Mouse (Mus musculus) cortical plate, adult 2 months (tissue): ENCODE results near the gene Ear6. TPM values are rescaled to one million over a fixed set of nuclear protein-coding genes. Genes with fewer than 3 reads are reported as not detected.
"Not testable (repeated sequence)": the region's sequence is repeated elsewhere in the genome, so short reads cannot be mapped to it uniquely, and the experiment has no call there.

ENCODE experiments used
- H3K27ac ChIP-seq: fragments of 200-500 bp; 2 replicates; pipeline ENCODE4 v1.5.1; 2012; ENCODE audit warnings: low read length, control low read depth, inconsistent platforms; ENCODE audit not compliant: insufficient read depth
- H3K4me1 ChIP-seq: fragments of 200-500 bp; 2 replicates; pipeline ENCODE4 v1.6.1; 2011; ENCODE audit warnings: low read length; ENCODE audit not compliant: control insufficient read depth, insufficient read depth
- H3K4me3 ChIP-seq: fragments of 200-500 bp; 2 replicates; pipeline ENCODE4 v1.5.1; 2011; ENCODE audit warnings: mild to moderate bottlenecking, low read length, control low read depth; ENCODE audit not compliant: insufficient read depth
- CTCF ChIP-seq: fragments of 200-500 bp; IDR thresholded peaks from 2 replicates; pipeline ENCODE4 v1.5.1; 2011; ENCODE audit warnings: mild to moderate bottlenecking, control low read depth, low read length; ENCODE audit not compliant: insufficient read depth; ENCODE audit errors: extremely low read depth
- POLR2A ChIP-seq: fragments of 200-500 bp; IDR thresholded peaks from 2 replicates; pipeline ENCODE4 v1.6.1; 2011; ENCODE audit warnings: mild to moderate bottlenecking, low read length, control low read depth; ENCODE audit not compliant: insufficient read depth; ENCODE audit errors: extremely low read depth
- polyA plus RNA-seq: library from polyadenylated mRNA; depleted of rRNA; stranded (reverse); fragments of >200 nt; gene quantifications from 2 replicates; pipeline ENCODE4 v1.2.3, GENCODE M21; 2012; rRNA removed

Ear6 gene
- not detected in 2 replicates for polyA plus RNA-seq

DNA sequence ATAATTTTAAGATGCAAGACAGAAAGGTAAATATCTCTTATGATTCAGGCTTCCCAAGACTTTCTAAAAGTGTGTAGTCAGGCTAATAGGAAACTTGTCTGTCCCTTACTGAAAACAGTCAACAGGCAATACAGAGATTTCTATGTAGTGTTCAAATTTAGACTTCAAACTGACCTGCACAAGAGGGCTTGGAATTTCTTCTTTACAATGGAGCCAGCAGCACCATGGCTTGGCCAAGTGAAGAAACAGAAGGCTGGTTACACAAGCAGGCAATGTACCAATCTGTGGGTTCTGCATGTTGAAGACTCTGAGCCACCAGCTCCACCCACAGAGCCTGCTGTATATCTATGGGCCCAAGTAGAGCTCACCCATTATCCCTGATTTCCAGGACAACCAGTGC, at the start of gene Ear6:
Gene Ear6 (plus strand): TSS at position 301 of the 400 bp plus-strand sequence.
- Histone ChIP-seq H3K4me1 (no peaks in the 10 kb centered on the region), H3K4me3 (no peak within 1 kb of the TSS), H3K27ac (no peak within 1 kb of the TSS)
- TF ChIP-seq CTCF (no peak), POLR2A (no peak)

- Histone ChIP-seq H3K4me1 (no peaks in the 10 kb centered on the region), H3K4me3 (no peak overlapping the region), H3K27ac (no peak overlapping the region)
- no peak for TF ChIP-seq POLR2A
- TF ChIP-seq CTCF: no peak
These were observed 26.9 kb upstream of the Ear6 start for GRCm38 (mm10) chr14:51826625-51827024.

DNA sequence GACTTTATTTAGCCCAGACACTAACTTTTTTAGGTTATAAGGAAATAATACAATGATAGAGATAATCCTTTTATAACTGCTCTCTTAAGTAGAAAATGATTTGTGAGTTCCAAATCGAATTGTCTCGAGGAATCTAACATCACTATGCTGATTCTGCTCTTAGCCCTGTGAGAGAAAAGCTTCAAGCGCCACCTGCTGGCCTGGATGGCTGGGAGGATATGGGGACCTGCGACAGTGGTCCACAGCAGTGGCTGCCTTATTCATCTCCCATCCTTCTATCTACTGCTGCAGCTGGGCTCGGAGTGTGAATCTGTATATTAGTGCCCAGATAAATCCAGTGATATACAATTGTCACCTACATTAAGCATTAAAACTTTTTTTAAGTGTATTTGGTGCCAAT, 25.7 kb upstream of the Ear6 start:
- not testable (repeated sequence) for H3K4me1 ChIP-seq, H3K27ac ChIP-seq, H3K4me3 ChIP-seq
- 0 out of 2 replicates have a peak, but pooled peaks have one; percentile 15 for TF ChIP-seq CTCF

DNA sequence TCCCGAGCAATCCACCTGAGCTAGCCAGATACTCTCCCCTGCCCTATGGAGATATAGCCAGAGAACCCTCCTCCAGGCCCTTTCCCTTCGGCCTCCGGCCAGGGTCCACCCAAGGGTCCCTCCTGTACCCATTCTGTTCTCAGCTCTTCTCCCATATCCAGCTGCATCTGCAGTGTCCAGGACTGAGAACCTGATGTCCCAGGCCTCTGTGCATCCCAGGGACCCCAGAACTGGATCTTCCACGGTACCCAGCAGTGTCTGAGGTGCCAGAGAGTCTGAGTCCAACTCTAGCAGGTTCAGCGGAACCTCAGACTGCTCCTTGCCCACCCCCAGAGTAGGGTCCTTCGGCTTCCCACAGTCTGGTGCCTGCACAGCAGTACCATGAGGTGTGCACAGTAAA, 24.3 kb upstream of the Ear6 start:
- no peak overlapping the region for H3K27ac ChIP-seq
- TF ChIP-seq POLR2A: no peak
- no peaks in the 10 kb centered on the region for H3K4me1 ChIP-seq
- H3K4me3 ChIP-seq: no peak overlapping the region

DNA sequence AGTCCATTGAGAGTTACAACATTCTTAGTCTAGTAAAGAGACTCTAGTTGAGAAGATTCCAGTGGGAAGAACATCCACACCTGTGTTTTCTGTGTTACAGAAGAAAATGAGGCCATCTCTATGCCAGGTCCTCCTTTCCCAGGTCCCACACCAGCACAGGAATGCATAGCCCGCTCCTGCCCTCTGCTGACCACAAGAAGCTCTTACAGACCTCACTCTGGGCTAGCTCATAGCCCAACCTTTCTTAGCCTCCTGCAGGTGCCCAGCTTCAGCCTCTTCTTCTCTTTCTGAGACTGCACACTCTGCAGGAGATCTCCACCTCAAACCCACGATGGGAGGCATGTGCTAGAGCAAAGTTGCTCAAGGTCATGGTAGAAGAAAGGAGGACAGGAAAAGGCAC, 15.0 kb upstream of the Ear6 start:
- 0 out of 2 replicates have a peak, but pooled peaks have one; percentile 17 for TF ChIP-seq CTCF
- H3K4me3 ChIP-seq, H3K4me1 ChIP-seq, H3K27ac ChIP-seq: not testable (repeated sequence)

- no peak overlapping the region for H3K4me3 ChIP-seq
- no peaks in the 10 kb centered on the region for H3K4me1 ChIP-seq
- TF ChIP-seq CTCF (no peak), POLR2A (no peak)
- H3K27ac ChIP-seq: no peak overlapping the region
These were observed 11.2 kb upstream of the Ear6 start for GRCm38 (mm10) chr14:51842250-51842649.

GRCm38 (mm10) chr14:51842781-51843180, 10.7 kb upstream of the Ear6 start:
- TF ChIP-seq POLR2A (no peak), CTCF (no peak)
- no peaks in the 10 kb centered on the region for H3K4me1 ChIP-seq
- H3K27ac ChIP-seq: no peak overlapping the region
- no peak overlapping the region for H3K4me3 ChIP-seq

- Histone ChIP-seq H3K4me3 (no peak overlapping the region), H3K4me1 (no peaks in the 10 kb centered on the region), H3K27ac (no peak overlapping the region)
- TF ChIP-seq CTCF (no peak), POLR2A (no peak)
These were observed 9.6 kb upstream of the Ear6 start for GRCm38 (mm10) chr14:51843882-51844281.

GRCm38 (mm10) chr14:51846566-51846965, 6.9 kb upstream of the Ear6 start:
- TF ChIP-seq POLR2A (no peak), CTCF (no peak)

GRCm38 (mm10) chr14:51851006-51851405, 2.5 kb upstream of the Ear6 start:
- not testable (repeated sequence) for H3K4me3 ChIP-seq, H3K4me1 ChIP-seq, H3K27ac ChIP-seq
- TF ChIP-seq CTCF: 0 out of 2 replicates have a peak, but pooled peaks have one; percentile 12

More at GRCm38 (mm10) chr14:51846566-51846965, 6.9 kb upstream of the Ear6 start:
- Histone ChIP-seq H3K27ac (no peak overlapping the region), H3K4me3 (no peak overlapping the region), H3K4me1 (no peaks in the 10 kb centered on the region)

- H3K4me3 ChIP-seq, H3K4me1 ChIP-seq, H3K27ac ChIP-seq: not testable (repeated sequence)
These were observed 1.8 kb downstream of the Ear6 start for GRCm38 (mm10) chr14:51855280-51855679.
